Mouse (Mus musculus) urinary bladder, postnatal 36 days (tissue): ENCODE measurements at regions not wholly inside any gene's neighbourhood (a gene's known extent, or its start where the extent isn't known, plus 50 kb on each side); places are given as distances from the start of the nearest gene placed in this dataset.

ENCODE experiments used
- DNase-seq, 2 experiments: peaks; one replicate each; pipeline ENCODE4 v3.0.0; 2022; ENCODE audit warnings: low spot score in 2 of 2, mixed read lengths in 1 of 2

DNA sequence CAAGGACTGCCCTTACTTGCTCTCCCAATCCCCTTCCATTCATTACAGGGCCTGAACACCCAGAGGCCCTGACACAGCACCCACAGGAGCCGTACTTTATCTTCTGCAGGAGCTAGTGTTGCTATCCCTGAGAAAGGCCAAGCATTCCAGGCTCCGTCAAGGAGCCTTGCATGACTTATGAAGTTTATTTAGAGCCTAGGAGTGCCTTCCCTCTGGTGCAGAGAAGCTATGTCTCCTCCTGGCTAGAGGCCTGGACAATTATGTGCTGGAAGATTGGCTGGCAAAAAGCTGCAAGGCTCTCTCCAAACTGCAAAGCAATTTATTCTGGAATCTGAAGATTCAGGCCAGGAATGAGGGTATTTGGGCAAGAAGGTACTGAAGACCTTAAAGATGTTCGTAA is 612.0 kb upstream of the Cdh5 start:
- peak in 1 of 2 experiments; percentile 11 for DNase-seq

- peak in 1 of 2 experiments; percentile 11 for DNase-seq
These were observed 608.4 kb upstream of the Cdh5 start for GRCm38 (mm10) chr8:103492914-103493517.

GRCm38 (mm10) chr8:103493932-103494493 is 607.4 kb upstream of the Cdh5 start:
- no peak for DNase-seq

- DNase-seq, result no peak
These were observed 606.8 kb upstream of the Cdh5 start for GRCm38 (mm10) chr8:103494670-103495069.

DNA sequence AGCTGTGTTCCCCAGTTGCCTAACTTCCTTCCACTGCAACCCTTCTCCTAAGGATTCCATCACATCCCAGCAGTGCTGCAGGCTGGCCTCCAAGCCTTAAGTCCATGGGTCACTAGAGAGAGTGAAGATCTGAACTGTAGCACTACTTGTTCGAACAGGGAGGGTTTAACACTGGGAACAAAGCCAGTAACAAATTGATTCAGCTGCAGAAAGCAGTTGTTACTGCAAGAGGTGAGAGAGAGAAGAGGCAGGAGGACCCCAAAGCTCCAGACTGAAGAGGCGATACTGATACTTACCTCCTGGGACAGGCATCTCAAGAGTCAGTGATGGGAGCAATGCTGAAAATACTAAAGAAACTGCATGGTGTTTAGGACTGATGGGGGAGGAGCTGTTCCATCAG is 600.1 kb upstream of the Cdh5 start:
- DNase-seq, result no peak

GRCm38 (mm10) chr8:103502991-103503767 is 598.2 kb upstream of the Cdh5 start:
- no peak for DNase-seq

- DNase-seq, result no peak
These were observed 595.1 kb upstream of the Cdh5 start for GRCm38 (mm10) chr8:103506334-103506733.

DNA sequence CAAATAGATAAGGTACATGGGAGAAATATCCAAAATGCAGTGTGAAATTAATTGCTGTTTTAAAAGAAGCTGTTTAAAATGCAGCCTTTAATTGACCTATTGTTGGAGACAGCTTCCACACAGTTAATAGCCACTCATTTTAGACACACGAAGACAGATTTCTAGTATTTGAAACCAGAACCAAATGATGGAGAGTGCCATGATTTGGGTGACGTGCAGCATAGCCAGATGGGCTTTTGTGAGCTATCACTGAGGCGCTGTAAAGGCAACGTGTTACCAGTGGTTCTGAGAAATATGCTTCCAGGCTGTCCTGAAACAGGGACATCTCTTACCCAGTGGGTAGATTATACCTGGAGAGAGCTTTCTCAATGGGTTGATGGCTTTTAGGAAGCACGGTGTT is 594.4 kb upstream of the Cdh5 start:
- no peak for DNase-seq

- no peak for DNase-seq
These were observed 581.1 kb upstream of the Cdh5 start for GRCm38 (mm10) chr8:103520141-103520866.

GRCm38 (mm10) chr8:103530903-103531302 is 570.5 kb upstream of the Cdh5 start:
- no peak for DNase-seq

DNA sequence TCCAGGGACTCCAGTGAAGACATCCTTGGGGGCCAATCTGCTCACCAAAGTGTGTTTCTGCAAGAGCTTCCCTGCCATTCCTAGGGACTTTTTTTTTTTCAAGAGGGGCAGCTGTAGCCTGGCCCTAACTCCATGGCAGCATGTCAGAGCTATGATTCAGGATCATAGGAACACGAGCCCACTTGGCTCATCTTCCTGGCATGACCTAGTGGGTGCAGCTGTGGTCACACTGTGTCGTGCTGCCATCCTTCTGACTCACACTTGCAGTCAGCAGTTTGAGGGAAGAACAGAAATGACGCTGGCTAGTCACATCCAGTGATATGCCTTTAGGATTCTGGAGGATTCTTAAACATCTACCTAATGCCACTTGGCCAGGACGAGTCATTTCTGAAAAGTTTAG is 566.5 kb upstream of the Cdh5 start:
- DNase-seq, result no peak

DNA sequence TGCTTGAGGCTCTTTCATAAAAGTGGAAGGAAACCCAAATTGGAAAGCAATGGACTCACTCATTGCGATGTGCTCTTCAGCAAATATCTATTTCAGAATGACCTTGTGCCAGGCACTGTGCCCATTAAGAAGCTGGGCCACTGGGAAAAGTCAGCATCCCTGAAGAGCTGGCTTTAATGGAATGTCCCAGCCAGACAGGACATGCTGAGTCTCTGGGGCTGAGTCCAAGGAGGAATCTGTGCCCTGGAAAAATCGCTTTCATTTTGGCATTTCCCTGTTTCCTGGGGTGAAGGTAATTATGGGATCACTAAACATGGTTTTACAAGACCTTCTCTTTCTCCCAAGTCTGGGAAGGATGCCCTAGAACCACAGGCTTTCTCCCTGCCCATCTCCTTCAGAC is 564.6 kb upstream of the Cdh5 start:
- DNase-seq, result no peak

GRCm38 (mm10) chr8:103541954-103542353 is 559.5 kb upstream of the Cdh5 start:
- no peak for DNase-seq

- no peak for DNase-seq
These were observed 549.4 kb upstream of the Cdh5 start for GRCm38 (mm10) chr8:103551916-103552535.

- no peak for DNase-seq
These were observed 539.8 kb upstream of the Cdh5 start for GRCm38 (mm10) chr8:103561606-103562005.

- DNase-seq, result no peak
These were observed 530.5 kb upstream of the Cdh5 start for GRCm38 (mm10) chr8:103570864-103571425.

DNA sequence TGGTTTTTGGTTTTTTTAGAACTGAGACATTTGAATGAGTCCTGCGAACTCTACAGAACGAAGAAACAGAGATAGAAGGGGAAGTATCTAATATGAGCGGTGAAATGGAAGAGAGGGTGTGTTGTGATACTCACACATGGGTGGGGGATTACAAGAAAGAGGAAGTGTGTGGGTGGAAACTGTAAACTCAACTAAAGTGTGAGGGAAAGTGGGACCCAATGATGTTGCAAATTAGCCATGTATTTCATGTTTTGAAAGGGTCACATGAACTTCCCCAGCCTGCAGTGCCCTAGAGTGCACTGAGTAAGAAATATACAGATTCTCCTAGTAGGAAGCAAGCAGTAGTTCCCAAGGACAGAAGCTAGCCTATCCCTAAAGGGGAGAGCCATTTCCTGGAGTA is 524.3 kb upstream of the Cdh5 start:
- no peak for DNase-seq

DNA sequence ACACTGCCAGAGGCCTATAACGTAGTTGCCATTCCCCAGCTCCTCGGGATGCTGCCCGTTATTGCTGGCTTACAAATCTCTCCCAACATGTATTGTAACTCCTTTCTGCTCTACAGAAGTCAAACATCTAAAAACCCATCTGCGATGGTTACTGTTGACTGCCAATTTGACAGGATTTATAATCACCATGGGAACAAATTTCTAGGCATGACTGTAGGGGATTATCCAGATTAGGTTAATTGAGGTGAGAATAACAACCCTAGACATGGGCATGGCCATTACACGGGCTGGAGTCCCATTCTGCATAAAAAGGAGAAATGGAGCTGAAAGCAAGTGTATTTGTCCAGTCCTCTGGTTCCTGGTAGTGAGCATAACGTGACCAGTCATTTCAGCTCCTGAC is 523.4 kb upstream of the Cdh5 start:
- no peak for DNase-seq

- DNase-seq, result no peak
These were observed 493.1 kb upstream of the Cdh5 start for GRCm38 (mm10) chr8:103608291-103608690.

DNA sequence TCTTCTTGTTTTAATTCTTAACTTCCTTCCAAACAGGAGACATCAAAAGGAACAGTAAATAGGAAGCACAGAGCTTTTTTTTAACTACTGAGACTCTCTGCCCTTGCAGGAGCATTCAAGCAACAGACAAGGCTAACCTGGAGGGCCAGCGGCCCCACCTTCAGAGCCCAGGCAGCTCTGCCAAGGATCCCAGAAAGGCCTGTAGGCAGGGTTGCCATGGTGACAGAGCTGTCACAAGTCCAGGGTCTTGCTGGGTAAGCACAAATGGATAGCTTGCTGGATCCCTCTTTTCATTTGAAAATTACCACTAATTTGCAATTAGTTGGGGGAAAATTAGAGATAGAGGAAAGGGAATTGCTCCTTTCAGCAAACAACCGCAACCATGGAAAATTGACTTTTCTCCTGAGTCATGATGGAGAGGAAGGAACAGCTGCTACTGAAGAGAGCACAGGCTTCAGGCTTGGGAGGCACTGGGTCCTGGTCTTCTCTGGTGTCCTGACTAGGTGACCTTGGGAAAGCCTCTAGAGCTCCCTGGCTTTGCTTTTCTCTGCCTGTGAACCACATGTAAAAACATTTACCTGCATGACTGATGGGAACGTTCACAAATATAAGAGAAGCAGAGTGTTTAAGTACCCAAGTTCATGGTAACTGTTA is 477.5 kb upstream of the Cdh5 start:
- no peak for DNase-seq
